Mouse (Mus musculus) brown adipose tissue, adult 24 weeks (tissue): ENCODE results near the gene Edc3. TPM values are rescaled to one million over a fixed set of nuclear protein-coding genes. Genes with fewer than 3 reads are reported as not detected.

Experiments
- H3K27ac ChIP-seq: fragments of 200-500 bp; replicated peaks from 2 replicates; pipeline ENCODE4 v1.5.1; 2012; ENCODE audit warnings: low read depth, mild to moderate bottlenecking, low read length
- H3K4me1 ChIP-seq: fragments of 200-500 bp; 2 replicates; pipeline ENCODE4 v1.6.1; 2012; ENCODE audit warnings: low read length, mixed read lengths; ENCODE audit not compliant: control insufficient read depth, insufficient read depth, insufficient read length
- H3K4me3 ChIP-seq: fragments of 200-500 bp; 2 replicates; pipeline ENCODE4 v1.5.1; 2012; ENCODE audit warnings: low read depth, mild to moderate bottlenecking, low read length, moderate library complexity; ENCODE audit not compliant: insufficient read depth
- polyA plus RNA-seq: library from polyadenylated mRNA; stranded (reverse); fragments of >200 nt; gene quantifications from 2 replicates; pipeline ENCODE4 v1.2.4, GENCODE M21; 2012; ENCODE audit not compliant: missing spikeins, insufficient read depth, insufficient read length

The Edc3 gene
- polyA plus RNA-seq, result 4.4 and 5.7 TPM in 2 replicates

GRCm38 (mm10) chr9:57708068-57708719, at the start of gene Edc3:
Edc3 (plus strand) TSS chr9:57708540.
- no peaks in the 10 kb centered on the region for H3K4me1 ChIP-seq
- H3K4me3 ChIP-seq, result peak within 1 kb of the TSS; percentile 96
- H3K27ac ChIP-seq, result peak within 1 kb of the TSS; percentile 93

- Histone ChIP-seq H3K4me1 (no peaks in the 10 kb centered on the region), H3K4me3 (no peak overlapping the region), H3K27ac (no peak overlapping the region)
These were observed 49.4 kb upstream of the Edc3 start for GRCm38 (mm10) chr9:57658970-57659369.

- Histone ChIP-seq H3K27ac (no peak overlapping the region), H3K4me3 (no peak overlapping the region), H3K4me1 (no peaks in the 10 kb centered on the region)
These were observed 48.6 kb upstream of the Edc3 start for GRCm38 (mm10) chr9:57659774-57660173.

- H3K27ac ChIP-seq, result no peak overlapping the region
- no peaks in the 10 kb centered on the region for H3K4me1 ChIP-seq
These were observed 47.8 kb upstream of the Edc3 start for GRCm38 (mm10) chr9:57660501-57660900.

GRCm38 (mm10) chr9:57661552-57661951, 46.8 kb upstream of the Edc3 start:
- Histone ChIP-seq H3K27ac (no peak overlapping the region), H3K4me3 (no peak overlapping the region), H3K4me1 (no peaks in the 10 kb centered on the region)

More at GRCm38 (mm10) chr9:57660501-57660900, 47.8 kb upstream of the Edc3 start:
- H3K4me3 ChIP-seq, result no peak overlapping the region

- Histone ChIP-seq H3K27ac (no peak overlapping the region), H3K4me3 (no peak overlapping the region), H3K4me1 (peaks cover 7% of the 10 kb centered on the region)
These were observed 43.7 kb upstream of the Edc3 start for GRCm38 (mm10) chr9:57664616-57665015.

- no peak overlapping the region for H3K4me3 ChIP-seq
- H3K4me1 ChIP-seq, result peaks cover 10% of the 10 kb centered on the region
- no peak overlapping the region for H3K27ac ChIP-seq
These were observed 41.8 kb upstream of the Edc3 start for GRCm38 (mm10) chr9:57666536-57666935.

- Histone ChIP-seq H3K27ac (peak overlapping the region; percentile 73), H3K4me1 (peaks cover 10% of the 10 kb centered on the region), H3K4me3 (no peak overlapping the region)
These were observed 41.2 kb upstream of the Edc3 start for GRCm38 (mm10) chr9:57667136-57667535.

GRCm38 (mm10) chr9:57667817-57668216, 40.5 kb upstream of the Edc3 start:
- no peak overlapping the region for H3K4me3 ChIP-seq
- peak overlapping the region; percentile 73 for H3K27ac ChIP-seq
- H3K4me1 ChIP-seq, result peaks cover 10% of the 10 kb centered on the region

- H3K4me3 ChIP-seq, result no peak overlapping the region
- H3K27ac ChIP-seq, result peak overlapping the region; percentile 11; the same call in 1 of the 2 replicates
- H3K4me1 ChIP-seq, result peaks cover 13% of the 10 kb centered on the region
These were observed 40.1 kb upstream of the Edc3 start for GRCm38 (mm10) chr9:57668277-57668676.

GRCm38 (mm10) chr9:57669566-57669965, 38.8 kb upstream of the Edc3 start:
- no peak overlapping the region for H3K27ac ChIP-seq
- no peak overlapping the region for H3K4me3 ChIP-seq
- peaks cover 14% of the 10 kb centered on the region for H3K4me1 ChIP-seq

GRCm38 (mm10) chr9:57671037-57671436, 37.3 kb upstream of the Edc3 start:
- Histone ChIP-seq H3K4me1 (peaks cover 14% of the 10 kb centered on the region), H3K27ac (no peak overlapping the region)

GRCm38 (mm10) chr9:57671500-57671899, 36.8 kb upstream of the Edc3 start:
- Histone ChIP-seq H3K4me1 (peaks cover 14% of the 10 kb centered on the region), H3K27ac (no peak overlapping the region), H3K4me3 (no peak overlapping the region)

More at GRCm38 (mm10) chr9:57671037-57671436, 37.3 kb upstream of the Edc3 start:
- no peak overlapping the region for H3K4me3 ChIP-seq

GRCm38 (mm10) chr9:57681411-57681810, 26.9 kb upstream of the Edc3 start:
- H3K27ac ChIP-seq, result no peak overlapping the region
- H3K4me1 ChIP-seq, result no peaks in the 10 kb centered on the region
- no peak overlapping the region for H3K4me3 ChIP-seq

GRCm38 (mm10) chr9:57683520-57683919, 24.8 kb upstream of the Edc3 start, which contains the start of gene Cyp1a2:
Cyp1a2 (minus strand) TSS chr9:57683703.
- Histone ChIP-seq H3K4me3 (no peak within 1 kb of the TSS), H3K27ac (no peak within 1 kb of the TSS), H3K4me1 (no peaks in the 10 kb centered on the region)

GRCm38 (mm10) chr9:57686011-57686410, 22.3 kb upstream of the Edc3 start:
- Histone ChIP-seq H3K27ac (no peak overlapping the region), H3K4me1 (no peaks in the 10 kb centered on the region), H3K4me3 (no peak overlapping the region)
